Mouse (Mus musculus): ENCODE data around the gene Ptprg. TPM values are rescaled to one million over a fixed set of nuclear protein-coding genes. Genes with fewer than 3 reads are reported as not detected.

The Ptprg gene
- polyA plus RNA-seq, 1 experiment from 2014 or later: 15.8 TPM

GRCm38 (mm10) chr14:11938912-11939311 is 385.6 kb downstream of the Ptprg start:
- H3K27me3 ChIP-seq (ENCODE audit: control insufficient read depth, insufficient read depth, low read length): no peaks in the 10 kb centered on the region
- H3K27ac ChIP-seq (replicated peaks in 1 of 2; ENCODE audit: control insufficient read depth in 1 of 2, insufficient read depth in 1 of 2, low read depth in 2 of 2, low read length in 2 of 2): no peak overlapping the region
- ATAC-seq (ENCODE audit: insufficient number of reproducible peaks, insufficient read depth, low FRiP score, low read depth): no peak
- 85% methylated on average over 4 of the region's 4 CpGs for WGBS
- H3K36me3 ChIP-seq (ENCODE audit: control insufficient read depth, insufficient read depth, low read length): no peaks in the 10 kb centered on the region
- H3K4me2 ChIP-seq (ENCODE audit: low read length): no peak overlapping the region
- H3K4me3 ChIP-seq (ENCODE audit: control insufficient read depth in 1 of 2, insufficient read depth in 1 of 2, low read depth in 1 of 2, low read length in 2 of 2): no peak overlapping the region
- no peak overlapping the region for H3K9ac ChIP-seq (ENCODE audit: low read length)
- H3K9me3 ChIP-seq (ENCODE audit: control insufficient read depth, low read length): no peaks in the 10 kb centered on the region
- H3K4me1 ChIP-seq (ENCODE audit: control insufficient read depth in 2 of 2, insufficient read depth in 2 of 2, low read length in 2 of 2): 0 out of 4 replicates have a peak, but pooled peaks cover 0 to 2% of the 10 kb centered on the region in 2 experiments

GRCm38 (mm10) chr14:11941989-11942514 is 388.7 kb downstream of the Ptprg start:
- Histone ChIP-seq H3K27ac (replicated peaks in 1 of 2; ENCODE audit: control insufficient read depth in 1 of 2, insufficient read depth in 1 of 2, low read depth in 2 of 2, low read length in 2 of 2) (no peak overlapping the region), H3K27me3 (ENCODE audit: control insufficient read depth, insufficient read depth, low read length) (no peaks in the 10 kb centered on the region), H3K9ac (ENCODE audit: low read length) (no peak overlapping the region), H3K9me3 (ENCODE audit: control insufficient read depth, low read length) (no peaks in the 10 kb centered on the region), H3K4me1 (ENCODE audit: control insufficient read depth in 2 of 2, insufficient read depth in 2 of 2, low read length in 2 of 2) (0 out of 4 replicates have a peak, but pooled peaks cover 0 to 2% of the 10 kb centered on the region in 2 experiments), H3K4me3 (ENCODE audit: control insufficient read depth in 1 of 2, insufficient read depth in 1 of 2, low read depth in 1 of 2, low read length in 2 of 2) (no peak overlapping the region), H3K36me3 (ENCODE audit: control insufficient read depth, insufficient read depth, low read length) (no peaks in the 10 kb centered on the region), H3K4me2 (ENCODE audit: low read length) (no peak overlapping the region)
- 80% methylated on average over 5 of the region's 5 CpGs for WGBS
- ATAC-seq (ENCODE audit: insufficient number of reproducible peaks, insufficient read depth, low FRiP score, low read depth): no peak

- Histone ChIP-seq H3K9ac (ENCODE audit: low read length) (no peak overlapping the region), H3K4me1 (ENCODE audit: control insufficient read depth in 2 of 2, insufficient read depth in 2 of 2, low read length in 2 of 2) (peaks cover 5 to 10% of the 10 kb centered on the region in 2 experiments), H3K4me3 (ENCODE audit: control insufficient read depth in 1 of 2, insufficient read depth in 1 of 2, low read depth in 1 of 2, low read length in 2 of 2) (no peak overlapping the region), H3K9me3 (ENCODE audit: control insufficient read depth, low read length) (no peaks in the 10 kb centered on the region), H3K27ac (replicated peaks in 1 of 2; ENCODE audit: control insufficient read depth in 1 of 2, insufficient read depth in 1 of 2, low read depth in 2 of 2, low read length in 2 of 2) (no peak overlapping the region), H3K27me3 (ENCODE audit: control insufficient read depth, insufficient read depth, low read length) (no peaks in the 10 kb centered on the region), H3K4me2 (ENCODE audit: low read length) (no peak overlapping the region), H3K36me3 (ENCODE audit: control insufficient read depth, insufficient read depth, low read length) (no peaks in the 10 kb centered on the region)
- 90% methylated on average over 6 of the region's 6 CpGs for WGBS
- ATAC-seq (ENCODE audit: insufficient number of reproducible peaks, insufficient read depth, low FRiP score, low read depth): no peak
Measured at GRCm38 (mm10) chr14:11950379-11950778, 397.0 kb downstream of the Ptprg start.

GRCm38 (mm10) chr14:11955020-11955882 is 401.9 kb downstream of the Ptprg start:
- peak; percentile 70 for ATAC-seq (ENCODE audit: insufficient number of reproducible peaks, insufficient read depth, low FRiP score, low read depth)
- WGBS: 44% methylated on average over 6 of the region's 6 CpGs
- Histone ChIP-seq H3K36me3 (ENCODE audit: control insufficient read depth, insufficient read depth, low read length) (no peaks in the 10 kb centered on the region), H3K4me3 (ENCODE audit: control insufficient read depth in 1 of 2, insufficient read depth in 1 of 2, low read depth in 1 of 2, low read length in 2 of 2) (no peak overlapping the region), H3K27me3 (ENCODE audit: control insufficient read depth, insufficient read depth, low read length) (no peaks in the 10 kb centered on the region), H3K27ac (replicated peaks in 1 of 2; ENCODE audit: control insufficient read depth in 1 of 2, insufficient read depth in 1 of 2, low read depth in 2 of 2, low read length in 2 of 2) (peak overlapping the region; percentile 4 to 55), H3K9ac (ENCODE audit: low read length) (no peak overlapping the region), H3K4me1 (ENCODE audit: control insufficient read depth in 2 of 2, insufficient read depth in 2 of 2, low read length in 2 of 2) (peaks cover 8 to 12% of the 10 kb centered on the region in 2 experiments), H3K4me2 (ENCODE audit: low read length) (no peak overlapping the region), H3K9me3 (ENCODE audit: control insufficient read depth, low read length) (no peaks in the 10 kb centered on the region)

- WGBS: 87% methylated on average over 15 of the region's 15 CpGs
- ATAC-seq (ENCODE audit: insufficient number of reproducible peaks, insufficient read depth, low FRiP score, low read depth): no peak
- no peak overlapping the region for H3K4me2 ChIP-seq (ENCODE audit: low read length)
- H3K27me3 ChIP-seq (ENCODE audit: control insufficient read depth, insufficient read depth, low read length): no peaks in the 10 kb centered on the region
- H3K36me3 ChIP-seq (ENCODE audit: control insufficient read depth, insufficient read depth, low read length): no peaks in the 10 kb centered on the region
- H3K27ac ChIP-seq (replicated peaks in 1 of 2; ENCODE audit: control insufficient read depth in 1 of 2, insufficient read depth in 1 of 2, low read depth in 2 of 2, low read length in 2 of 2): no peak overlapping the region
- no peaks in the 10 kb centered on the region for H3K9me3 ChIP-seq (ENCODE audit: control insufficient read depth, low read length)
- peaks cover 4 to 6% of the 10 kb centered on the region in 2 experiments for H3K4me1 ChIP-seq (ENCODE audit: control insufficient read depth in 2 of 2, insufficient read depth in 2 of 2, low read length in 2 of 2)
- no peak overlapping the region for H3K4me3 ChIP-seq (ENCODE audit: control insufficient read depth in 1 of 2, insufficient read depth in 1 of 2, low read depth in 1 of 2, low read length in 2 of 2)
- no peak overlapping the region for H3K9ac ChIP-seq (ENCODE audit: low read length)
Measured at GRCm38 (mm10) chr14:11960269-11961121, 407.2 kb downstream of the Ptprg start.

- no peak for ATAC-seq (ENCODE audit: insufficient number of reproducible peaks, insufficient read depth, low FRiP score, low read depth)
- WGBS: 83% methylated on average over 5 of the region's 5 CpGs
- no peaks in the 10 kb centered on the region for H3K27me3 ChIP-seq (ENCODE audit: control insufficient read depth, insufficient read depth, low read length)
- H3K36me3 ChIP-seq (ENCODE audit: control insufficient read depth, insufficient read depth, low read length): no peaks in the 10 kb centered on the region
- H3K4me2 ChIP-seq (ENCODE audit: low read length): no peak overlapping the region
- H3K4me1 ChIP-seq (ENCODE audit: control insufficient read depth in 2 of 2, insufficient read depth in 2 of 2, low read length in 2 of 2): peaks cover 0 to 4% of the 10 kb centered on the region in 2 experiments; a peak in 2 of 4 replicates
- H3K27ac ChIP-seq (replicated peaks in 1 of 2; ENCODE audit: control insufficient read depth in 1 of 2, insufficient read depth in 1 of 2, low read depth in 2 of 2, low read length in 2 of 2): no peak overlapping the region
- H3K9ac ChIP-seq (ENCODE audit: low read length): no peak overlapping the region
- H3K4me3 ChIP-seq (ENCODE audit: control insufficient read depth in 1 of 2, insufficient read depth in 1 of 2, low read depth in 1 of 2, low read length in 2 of 2): no peak overlapping the region
- H3K9me3 ChIP-seq (ENCODE audit: control insufficient read depth, low read length): no peaks in the 10 kb centered on the region
Measured at GRCm38 (mm10) chr14:11962101-11962500, 408.8 kb downstream of the Ptprg start.

- Histone ChIP-seq H3K4me3 (ENCODE audit: control insufficient read depth in 1 of 2, insufficient read depth in 1 of 2, low read depth in 1 of 2, low read length in 2 of 2) (no peak overlapping the region), H3K27me3 (ENCODE audit: control insufficient read depth, insufficient read depth, low read length) (no peaks in the 10 kb centered on the region), H3K36me3 (ENCODE audit: control insufficient read depth, insufficient read depth, low read length) (no peaks in the 10 kb centered on the region), H3K4me1 (ENCODE audit: control insufficient read depth in 2 of 2, insufficient read depth in 2 of 2, low read length in 2 of 2) (peaks cover 0 to 4% of the 10 kb centered on the region in 2 experiments; a peak in 2 of 4 replicates), H3K9me3 (ENCODE audit: control insufficient read depth, low read length) (no peaks in the 10 kb centered on the region), H3K9ac (ENCODE audit: low read length) (no peak overlapping the region), H3K27ac (replicated peaks in 1 of 2; ENCODE audit: control insufficient read depth in 1 of 2, insufficient read depth in 1 of 2, low read depth in 2 of 2, low read length in 2 of 2) (no peak overlapping the region), H3K4me2 (ENCODE audit: low read length) (no peak overlapping the region)
- WGBS: 68% methylated on average over 8 of the region's 8 CpGs
- no peak for ATAC-seq (ENCODE audit: insufficient number of reproducible peaks, insufficient read depth, low FRiP score, low read depth)
Measured at GRCm38 (mm10) chr14:11962561-11962960, 409.2 kb downstream of the Ptprg start.
